Mouse (Mus musculus): ENCODE data around the gene Naa50. TPM values are rescaled to one million over a fixed set of nuclear protein-coding genes. Genes with fewer than 3 reads are reported as not detected.
A peak's percentile ranks its signal among the peaks of the same experiment; 100 is the strongest.

Gene Naa50
- polyA plus RNA-seq, 2 experiments: 38.6 to 71.7 TPM

DNA sequence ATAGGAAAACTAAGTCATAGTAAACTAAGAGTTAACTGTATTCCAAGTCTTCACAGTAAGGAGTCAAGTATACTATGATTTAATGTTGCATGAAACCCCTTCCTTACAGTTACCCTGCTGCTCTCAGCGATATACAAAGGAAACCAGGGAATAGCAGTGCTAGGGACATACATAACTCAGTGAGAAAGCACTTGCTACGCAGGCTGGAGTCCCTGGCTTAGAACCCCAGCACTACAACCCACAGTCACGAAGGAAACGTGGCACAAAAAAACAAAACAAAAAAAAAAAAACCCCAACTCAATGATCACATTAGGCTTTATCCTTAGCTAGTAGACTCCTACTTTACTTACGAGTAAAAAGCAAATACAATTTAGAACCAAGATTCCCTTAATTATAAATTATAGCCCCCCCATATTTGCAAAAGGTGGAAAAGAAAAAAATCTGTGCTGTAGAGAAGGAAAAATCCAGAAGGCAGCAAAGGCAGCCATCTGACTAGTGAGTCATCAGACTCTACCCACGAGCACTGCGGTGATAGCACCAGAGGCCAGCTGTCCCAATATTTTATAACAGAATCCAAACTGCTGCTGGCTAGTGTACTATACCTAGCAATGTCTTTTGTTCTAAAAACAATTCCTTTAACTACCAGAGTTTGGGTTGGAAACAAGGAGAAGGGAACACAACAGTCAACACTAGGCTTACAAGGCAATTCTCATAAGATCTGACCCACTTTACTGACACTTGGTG, 16.5 kb upstream of the Naa50 start:
- H3K4me1 ChIP-seq (ENCODE audit: control insufficient read depth, insufficient read depth, low read length): no peaks in the 10 kb centered on the region; the same call in none of the 2 replicates
- no peaks in the 10 kb centered on the region for H3K9me3 ChIP-seq (ENCODE audit: control insufficient read depth, low read length)
- no peak overlapping the region for H3K4me2 ChIP-seq (replicated peaks; ENCODE audit: low read depth, low read length, severe bottlenecking)
- DNase-seq (ENCODE audit: low spot score) (no peak), ATAC-seq (ENCODE audit: low FRiP score, low read depth) (no peak)
- WGBS: 87% methylated on average over 7 of the region's 7 CpGs
- H3K9ac ChIP-seq (ENCODE audit: low read depth, low read length, severe bottlenecking): no peak overlapping the region
- no peak overlapping the region for H3K27ac ChIP-seq (replicated peaks; ENCODE audit: low read depth, low read length)
- no peak overlapping the region for H3K4me3 ChIP-seq (replicated peaks; ENCODE audit: low read length)
- no peaks in the 10 kb centered on the region for H3K27me3 ChIP-seq (ENCODE audit: control insufficient read depth, insufficient read depth, low read length)
- no peaks in the 10 kb centered on the region for H3K36me3 ChIP-seq (ENCODE audit: control insufficient read depth, insufficient read depth, low read length)
- TF ChIP-seq POLR2A (IDR thresholded peaks at IDR 0.05; ENCODE audit: borderline replicate concordance, extremely low read depth, insufficient read depth, insufficient read length): no peak

DNA sequence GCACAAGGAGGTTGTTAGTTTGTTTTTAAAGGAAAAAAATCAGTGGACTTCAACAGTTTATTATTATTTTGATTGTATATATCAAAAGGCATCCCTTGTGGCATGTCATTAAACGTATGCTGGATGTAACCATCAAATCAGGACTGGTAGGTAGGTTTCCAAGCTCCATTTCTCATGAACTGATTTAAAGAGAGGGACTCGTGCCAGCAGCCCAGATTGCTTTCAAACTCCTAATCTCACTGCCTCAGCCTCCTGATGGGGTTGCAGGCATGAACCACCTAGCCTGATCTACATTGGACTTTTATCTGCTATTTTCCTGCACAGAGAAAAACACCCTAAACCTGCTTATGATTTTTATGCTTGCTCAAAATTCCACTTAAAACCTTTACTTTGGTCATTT, 15.8 kb upstream of the Naa50 start:
- no peaks in the 10 kb centered on the region for H3K27me3 ChIP-seq (ENCODE audit: control insufficient read depth, insufficient read depth, low read length)
- no peak for TF ChIP-seq POLR2A (IDR thresholded peaks at IDR 0.05; ENCODE audit: borderline replicate concordance, extremely low read depth, insufficient read depth, insufficient read length)
- H3K36me3 ChIP-seq (ENCODE audit: control insufficient read depth, insufficient read depth, low read length): no peaks in the 10 kb centered on the region
- no peak overlapping the region for H3K9ac ChIP-seq (ENCODE audit: low read depth, low read length, severe bottlenecking)
- no peak for ATAC-seq (ENCODE audit: low FRiP score, low read depth)
- DNase-seq (ENCODE audit: low spot score): no peak
- no peak overlapping the region for H3K4me2 ChIP-seq (replicated peaks; ENCODE audit: low read depth, low read length, severe bottlenecking)
- H3K27ac ChIP-seq (replicated peaks; ENCODE audit: low read depth, low read length): no peak overlapping the region
- H3K9me3 ChIP-seq (ENCODE audit: control insufficient read depth, low read length): no peaks in the 10 kb centered on the region
- WGBS: 68% methylated on average over 2 of the region's 2 CpGs
- H3K4me1 ChIP-seq (ENCODE audit: control insufficient read depth, insufficient read depth, low read length): no peaks in the 10 kb centered on the region; the same call in none of the 2 replicates
- H3K4me3 ChIP-seq (replicated peaks; ENCODE audit: low read length): no peak overlapping the region

GRCm38 (mm10) chr16:44124713-44125112, 14.9 kb upstream of the Naa50 start:
- Histone ChIP-seq H3K4me1 (ENCODE audit: control insufficient read depth, insufficient read depth, low read length) (no peaks in the 10 kb centered on the region; the same call in none of the 2 replicates), H3K9ac (ENCODE audit: low read depth, low read length, severe bottlenecking) (no peak overlapping the region), H3K36me3 (ENCODE audit: control insufficient read depth, insufficient read depth, low read length) (no peaks in the 10 kb centered on the region), H3K27ac (replicated peaks; ENCODE audit: low read depth, low read length) (no peak overlapping the region), H3K4me3 (replicated peaks; ENCODE audit: low read length) (no peak overlapping the region), H3K9me3 (ENCODE audit: control insufficient read depth, low read length) (no peaks in the 10 kb centered on the region), H3K27me3 (ENCODE audit: control insufficient read depth, insufficient read depth, low read length) (no peaks in the 10 kb centered on the region), H3K4me2 (replicated peaks; ENCODE audit: low read depth, low read length, severe bottlenecking) (no peak overlapping the region)
- TF ChIP-seq POLR2A (IDR thresholded peaks at IDR 0.05; ENCODE audit: borderline replicate concordance, extremely low read depth, insufficient read depth, insufficient read length): no peak
- ATAC-seq (ENCODE audit: low FRiP score, low read depth) (no peak), DNase-seq (ENCODE audit: low spot score) (no peak)
- WGBS: 88% methylated on average over 1 of the region's 1 CpGs

DNA sequence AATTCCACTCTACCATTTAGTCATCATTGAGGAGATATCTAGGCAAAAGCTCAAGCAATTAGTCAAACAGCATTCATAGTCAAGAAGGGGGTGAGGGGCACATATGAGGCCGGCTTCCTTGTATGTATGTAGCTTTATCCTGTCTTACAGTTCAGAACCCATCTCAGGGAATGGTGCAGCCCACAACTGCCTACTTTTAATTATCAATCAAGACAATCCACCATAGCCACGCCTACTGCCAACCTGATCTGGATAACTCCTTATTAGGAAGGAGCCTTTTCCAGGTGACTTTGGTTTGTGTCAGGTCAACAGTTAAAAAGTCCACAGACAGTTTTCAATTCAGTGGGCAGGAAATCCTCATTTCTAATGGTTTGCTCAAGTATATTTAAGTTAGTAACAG, 14.2 kb upstream of the Naa50 start:
- ATAC-seq (ENCODE audit: low FRiP score, low read depth): no peak
- no peaks in the 10 kb centered on the region for H3K36me3 ChIP-seq (ENCODE audit: control insufficient read depth, insufficient read depth, low read length)
- no peak overlapping the region for H3K27ac ChIP-seq (replicated peaks; ENCODE audit: low read depth, low read length)
- 89% methylated on average over 2 of the region's 2 CpGs for WGBS
- H3K4me2 ChIP-seq (replicated peaks; ENCODE audit: low read depth, low read length, severe bottlenecking): no peak overlapping the region
- DNase-seq (ENCODE audit: low spot score): no peak
- no peak overlapping the region for H3K4me3 ChIP-seq (replicated peaks; ENCODE audit: low read length)
- no peak for TF ChIP-seq POLR2A (IDR thresholded peaks at IDR 0.05; ENCODE audit: borderline replicate concordance, extremely low read depth, insufficient read depth, insufficient read length)
- no peaks in the 10 kb centered on the region for H3K27me3 ChIP-seq (ENCODE audit: control insufficient read depth, insufficient read depth, low read length)
- H3K9me3 ChIP-seq (ENCODE audit: control insufficient read depth, low read length): no peaks in the 10 kb centered on the region
- H3K4me1 ChIP-seq (ENCODE audit: control insufficient read depth, insufficient read depth, low read length): no peaks in the 10 kb centered on the region; the same call in none of the 2 replicates
- no peak overlapping the region for H3K9ac ChIP-seq (ENCODE audit: low read depth, low read length, severe bottlenecking)

DNA sequence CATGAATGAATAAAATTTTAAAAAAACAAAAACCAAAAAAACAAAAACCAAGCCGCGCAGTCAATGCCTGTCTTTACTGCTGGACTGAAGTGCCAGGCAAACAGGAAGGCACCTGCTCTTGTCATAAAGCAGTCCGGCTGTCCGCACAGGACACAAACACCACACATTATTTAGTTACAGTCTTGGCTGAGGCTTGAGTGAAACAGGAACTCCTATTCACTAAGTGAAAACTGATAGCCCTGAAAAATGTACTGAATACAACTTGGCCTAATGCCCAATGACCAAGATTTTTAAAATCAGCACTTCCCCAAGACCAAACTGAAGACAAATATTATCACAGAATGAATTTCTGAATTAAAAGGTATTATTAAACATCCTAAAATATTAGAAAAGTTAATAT, 13.2 kb upstream of the Naa50 start:
- Histone ChIP-seq H3K4me3 (replicated peaks; ENCODE audit: low read length) (no peak overlapping the region), H3K9ac (ENCODE audit: low read depth, low read length, severe bottlenecking) (no peak overlapping the region), H3K27me3 (ENCODE audit: control insufficient read depth, insufficient read depth, low read length) (no peaks in the 10 kb centered on the region), H3K9me3 (ENCODE audit: control insufficient read depth, low read length) (no peaks in the 10 kb centered on the region), H3K4me2 (replicated peaks; ENCODE audit: low read depth, low read length, severe bottlenecking) (no peak overlapping the region), H3K36me3 (ENCODE audit: control insufficient read depth, insufficient read depth, low read length) (no peaks in the 10 kb centered on the region), H3K4me1 (ENCODE audit: control insufficient read depth, insufficient read depth, low read length) (no peaks in the 10 kb centered on the region; the same call in none of the 2 replicates), H3K27ac (replicated peaks; ENCODE audit: low read depth, low read length) (no peak overlapping the region)
- 68% methylated on average over 4 of the region's 4 CpGs for WGBS
- ATAC-seq (ENCODE audit: low FRiP score, low read depth): peak; percentile 84; the same call in 1 of the 2 replicates
- DNase-seq (ENCODE audit: low spot score): peak; percentile 54
- no peak for TF ChIP-seq POLR2A (IDR thresholded peaks at IDR 0.05; ENCODE audit: borderline replicate concordance, extremely low read depth, insufficient read depth, insufficient read length)

All from limb, embryonic 14.5 days (tissue).